Mouse (Mus musculus) ES-E14 (cell line): ENCODE results near the gene Myh10. TPM values are rescaled to one million over a fixed set of nuclear protein-coding genes. Genes with fewer than 3 reads are reported as not detected.

ENCODE experiments used
- DNase-seq: peaks from one replicate; pipeline ENCODE4 v3.0.0-alpha.2; 2013; ENCODE audit warnings: low read depth, low spot score
- H3K27ac ChIP-seq: 2 replicates; pipeline ENCODE4 v1.5.1; 2012; ENCODE audit warnings: low read depth, mild to moderate bottlenecking, low read length, moderate library complexity, mixed read lengths; ENCODE audit not compliant: poor library complexity, insufficient read depth, severe bottlenecking
- H3K36me3 ChIP-seq: 2 replicates; pipeline ENCODE4 v1.6.1; 2012; ENCODE audit warnings: mild to moderate bottlenecking, low read length, moderate library complexity, mixed read lengths; ENCODE audit not compliant: control insufficient read depth, poor library complexity, insufficient read depth, severe bottlenecking
- H3K4me1 ChIP-seq, 2 experiments: fragments of 150-350 bp in 1 of 2; sonication (generic) in 1 of 2; 2 replicates each; pipeline ENCODE4 v1.6.1; 2012; ENCODE audit warnings: low read length in 2 of 2, mild to moderate bottlenecking in 1 of 2, mixed read lengths in 1 of 2; ENCODE audit not compliant: control insufficient read depth in 2 of 2, insufficient read depth in 2 of 2, poor library complexity in 1 of 2
- H3K4me3 ChIP-seq, 2 experiments: fragments of 150-350 bp in 1 of 2; sonication (generic) in 1 of 2; 2 replicates each; pipeline ENCODE4 v1.5.1; 2012; ENCODE audit warnings: low read length in 2 of 2, low read depth in 1 of 2, mild to moderate bottlenecking in 1 of 2, mixed read lengths in 1 of 2; ENCODE audit not compliant: insufficient read depth in 1 of 2, poor library complexity in 1 of 2, severe bottlenecking in 1 of 2
- H3K9ac ChIP-seq: 2 replicates; pipeline ENCODE4 v1.6.1; 2012; ENCODE audit warnings: low read depth, mild to moderate bottlenecking, low read length, mixed read lengths; ENCODE audit not compliant: poor library complexity, insufficient read depth, severe bottlenecking
- H3K9me3 ChIP-seq: fragments of 150-350 bp; sonication (generic); 2 replicates; pipeline ENCODE4 v1.6.1; 2012; ENCODE audit warnings: low read depth, mild to moderate bottlenecking, low read length; ENCODE audit not compliant: control insufficient read depth, insufficient read depth
- CHD2 ChIP-seq: IDR thresholded peaks from 2 replicates; pipeline ENCODE4 v1.6.1; 2014; ENCODE audit warnings: mild to moderate bottlenecking, low read depth, low read length, inconsistent platforms
- HCFC1 ChIP-seq: IDR thresholded peaks from 2 replicates; pipeline ENCODE4 v1.6.1; 2012; ENCODE audit warnings: low read length, inconsistent platforms, borderline replicate concordance; ENCODE audit not compliant: insufficient read depth
- MAFK ChIP-seq: IDR thresholded peaks from 2 replicates; pipeline ENCODE4 v1.6.1; 2014; ENCODE audit warnings: mild to moderate bottlenecking, low read depth, low read length, inconsistent platforms; ENCODE audit not compliant: insufficient read depth
- ZC3H11A ChIP-seq: IDR thresholded peaks from 2 replicates; pipeline ENCODE4 v1.6.1; 2012; ENCODE audit warnings: low read depth, mild to moderate bottlenecking, inconsistent platforms, low read length, borderline replicate concordance
- ZNF384 ChIP-seq: IDR thresholded peaks from 2 replicates; pipeline ENCODE4 v1.6.1; 2012; ENCODE audit warnings: low read depth, low read length, inconsistent platforms
- in situ Hi-C, 2 experiments: fragments of 600-800 bp; cut with MboI; formaldehyde crosslinking; loops; one replicate each; pipeline ENCODE4 v1.15.1; 2025; ENCODE audit warnings: low sequenced_read_pairs in 2 of 2, inconsistent platforms in 1 of 2; ENCODE audit not compliant: unreplicated experiment in 2 of 2
- total RNA-seq: library from RNA; depleted of rRNA; stranded (reverse); fragments of 300-350 nt; gene quantifications from 2 replicates; pipeline ENCODE4 v1.2.3, GENCODE M21; 2012

Gene Myh10
- total RNA-seq, 1 experiment: 107 TPM

- TF ChIP-seq HCFC1 (no peak), MAFK (no peak), ZC3H11A (no peak), CHD2 (no peak), ZNF384 (no peak)
- in situ Hi-C loops: no loop called here
- H3K27ac ChIP-seq: no peak overlapping the region
- no peaks in the 10 kb centered on the region for H3K9me3 ChIP-seq
- no peak overlapping the region for H3K4me3 ChIP-seq
- H3K4me1 ChIP-seq: peaks cover 0 to 15% of the 10 kb centered on the region in 2 experiments; a peak in 2 of 4 replicates
- no peak for DNase-seq
- no peak overlapping the region for H3K9ac ChIP-seq
- peaks cover 7% of the 10 kb centered on the region; the same call in 1 of the 2 replicates for H3K36me3 ChIP-seq
These were observed 87.5 kb downstream of the Myh10 start for GRCm38 (mm10) chr11:68778855-68779254.

GRCm38 (mm10) chr11:68779735-68780465 is 88.5 kb downstream of the Myh10 start:
- TF ChIP-seq CHD2 (no peak), ZNF384 (no peak), ZC3H11A (no peak), MAFK (no peak), HCFC1 (no peak)
- Histone ChIP-seq H3K9me3 (no peaks in the 10 kb centered on the region), H3K4me3 (no peak overlapping the region), H3K9ac (no peak overlapping the region), H3K4me1 (peaks cover 0 to 15% of the 10 kb centered on the region in 2 experiments; a peak in 2 of 4 replicates), H3K36me3 (peaks cover 10% of the 10 kb centered on the region; the same call in 1 of the 2 replicates), H3K27ac (no peak overlapping the region)
- DNase-seq: no peak
- in situ Hi-C loops: no loop called here

GRCm38 (mm10) chr11:68780466-68781114 is 89.2 kb downstream of the Myh10 start:
- peaks cover 0 to 15% of the 10 kb centered on the region in 2 experiments; a peak in 2 of 4 replicates for H3K4me1 ChIP-seq
- TF ChIP-seq HCFC1: no peak
- TF ChIP-seq CHD2: no peak
- TF ChIP-seq MAFK: no peak
- no peak for TF ChIP-seq ZNF384
- no peak for TF ChIP-seq ZC3H11A
- DNase-seq: no peak
- peaks cover 10% of the 10 kb centered on the region; the same call in 1 of the 2 replicates for H3K36me3 ChIP-seq
- in situ Hi-C loops: no loop called here
- no peaks in the 10 kb centered on the region for H3K9me3 ChIP-seq
- no peak overlapping the region for H3K9ac ChIP-seq
- no peak overlapping the region for H3K27ac ChIP-seq
- H3K4me3 ChIP-seq: no peak overlapping the region

- Histone ChIP-seq H3K36me3 (peaks cover 17% of the 10 kb centered on the region; the same call in 1 of the 2 replicates), H3K9ac (no peak overlapping the region)
These were observed 91.0 kb downstream of the Myh10 start for GRCm38 (mm10) chr11:68782336-68782735.

More at GRCm38 (mm10) chr11:68782336-68782735, 91.0 kb downstream of the Myh10 start:
- in situ Hi-C loops: no loop called here
- Histone ChIP-seq H3K27ac (no peak overlapping the region), H3K4me3 (no peak overlapping the region), H3K4me1 (peaks cover 0 to 15% of the 10 kb centered on the region in 2 experiments; a peak in 2 of 4 replicates), H3K9me3 (no peaks in the 10 kb centered on the region)
- no peak for DNase-seq
- TF ChIP-seq ZC3H11A (no peak), ZNF384 (no peak), CHD2 (no peak), HCFC1 (no peak), MAFK (no peak)
